Mouse (Mus musculus): ENCODE measurements around the gene Gm4737. TPM values are rescaled to one million over a fixed set of nuclear protein-coding genes. Genes with fewer than 3 reads are reported as not detected.
"Not testable (repeated sequence)": the region's sequence is repeated elsewhere in the genome, so short reads cannot be mapped to it uniquely, and the experiment has no call there.

Gene Gm4737
- total RNA-seq (2021): 10 to 100 TPM; 10.2 to 15.4 TPM
- long read RNA-seq, experiment 1, partial matches to known transcripts: 0 of 3 reads
- long read RNA-seq, experiment 1, other reads (novel, unspliced or antisense): 0 of 3 reads
- long read RNA-seq, experiment 2, partial matches to known transcripts: 0 of 2 reads
- long read RNA-seq, experiment 2, other reads (novel, unspliced or antisense): 0 of 2 reads

GRCm38 (mm10) chr16:46154832-46155231 lies at the start of gene Gm4737:
TSS of gene Gm4737 (minus strand) at chr16:46155077.
- not testable (repeated sequence) for DNase-seq

DNA sequence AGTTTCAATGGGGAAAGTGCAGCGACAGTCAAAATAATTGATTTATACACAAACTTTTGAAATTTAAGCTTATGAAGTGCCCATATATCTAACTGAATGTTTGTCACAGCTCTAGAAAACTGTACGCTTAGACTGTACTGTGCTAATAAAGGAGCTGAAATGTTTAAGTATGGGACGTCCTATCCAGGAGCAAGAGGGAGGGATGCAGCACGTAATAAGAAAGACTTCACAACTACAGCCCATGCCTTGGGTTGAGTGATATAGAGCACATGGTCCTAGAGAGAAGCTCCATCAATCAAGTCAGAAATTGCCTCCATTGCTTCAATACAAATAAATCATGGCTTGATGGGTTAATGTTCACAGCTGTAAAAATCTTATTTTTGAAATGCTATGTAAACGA lies 40.9 kb upstream of the Gm4737 start:
- DNase-seq: no peak

DNA sequence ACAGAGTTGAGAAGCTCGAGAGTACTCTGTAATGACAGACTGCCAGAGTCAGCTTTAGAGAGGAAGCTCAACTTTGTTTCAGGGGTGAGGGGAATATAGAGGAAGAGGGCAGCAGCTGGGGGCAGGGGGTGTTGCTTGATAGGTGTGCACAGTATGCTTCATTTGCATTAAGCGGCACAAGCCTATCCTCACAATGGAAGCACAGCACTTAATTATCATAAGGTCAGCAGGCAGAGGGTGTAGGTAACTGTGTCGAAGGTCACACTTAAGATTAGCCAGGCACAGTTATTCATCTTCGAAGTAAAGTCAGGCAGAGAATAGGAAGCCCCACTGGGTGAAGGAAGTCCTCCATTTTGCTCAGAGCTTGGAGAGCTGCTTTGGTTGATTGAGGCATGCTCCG lies 28.2 kb upstream of the Gm4737 start:
- no peak for DNase-seq

DNA sequence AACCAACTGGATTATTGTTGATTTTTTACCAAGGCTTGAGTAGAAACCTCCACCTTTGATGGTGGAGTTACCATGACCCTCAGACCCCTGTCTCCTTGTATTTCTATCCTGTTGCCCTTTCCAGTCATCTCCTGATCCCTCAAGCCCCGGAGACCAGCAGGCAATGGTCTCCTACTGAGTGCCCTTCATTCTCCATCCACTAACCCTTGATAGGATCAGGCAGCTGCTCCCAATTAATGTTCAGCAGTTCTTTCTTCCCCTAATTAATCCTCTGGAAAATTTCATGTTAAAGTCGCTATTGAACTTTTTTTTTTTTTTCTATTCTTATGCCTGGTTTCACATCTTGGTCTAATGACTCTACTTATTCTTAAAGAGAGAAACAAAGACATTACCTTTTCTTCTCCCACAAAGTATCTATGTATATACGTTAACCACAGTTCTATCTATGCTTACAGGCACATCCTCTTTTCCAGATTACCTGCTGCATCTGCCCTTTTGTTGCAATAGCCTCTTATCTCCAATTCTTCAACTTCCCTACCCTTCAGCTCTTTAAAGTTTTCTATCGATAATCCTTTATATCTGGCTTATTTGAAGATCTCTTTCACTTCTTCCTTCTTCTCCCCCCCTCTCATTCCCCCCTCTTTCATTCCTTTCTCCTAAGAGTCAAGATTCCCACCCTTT lies 23.4 kb upstream of the Gm4737 start:
- no peak for DNase-seq

DNA sequence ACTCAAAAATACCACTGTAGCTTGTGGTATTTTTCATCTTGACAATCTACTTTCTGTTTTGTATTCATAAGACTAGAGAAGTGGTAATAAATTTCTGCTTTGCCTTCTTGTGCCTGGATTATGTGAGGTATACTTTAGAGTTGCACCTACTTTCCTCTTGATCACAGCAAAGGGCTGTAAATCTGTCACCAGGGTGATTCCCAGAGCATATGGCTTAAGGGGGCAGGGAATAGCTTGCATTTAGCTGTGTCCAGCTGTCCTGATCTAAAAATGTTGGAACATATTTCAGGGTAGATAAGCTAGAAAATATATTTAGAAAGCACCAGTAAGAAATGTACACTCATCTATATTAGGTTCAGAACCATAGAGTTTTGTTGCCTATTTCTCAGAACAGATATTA lies 18.2 kb upstream of the Gm4737 start:
- DNase-seq: no peak

DNA sequence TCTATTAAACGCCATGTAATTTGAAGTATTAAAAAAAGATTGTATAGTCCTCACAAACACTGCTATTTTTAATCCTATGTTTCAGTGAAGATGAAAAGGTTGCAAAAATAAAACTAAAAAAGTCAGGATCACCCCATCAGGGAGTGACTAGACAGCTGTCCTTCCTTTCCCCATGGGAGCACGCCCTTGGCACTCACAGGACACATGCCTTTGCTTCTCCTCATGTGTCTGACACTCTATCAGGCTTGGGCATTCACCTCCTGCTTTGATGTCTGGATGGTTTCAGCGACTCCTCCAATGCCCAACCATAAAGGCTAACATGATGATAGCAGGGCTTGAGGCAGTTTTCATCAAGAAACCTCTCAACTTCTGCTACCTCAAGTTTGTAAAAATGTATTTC lies 12.1 kb upstream of the Gm4737 start:
- DNase-seq: no peak

DNA sequence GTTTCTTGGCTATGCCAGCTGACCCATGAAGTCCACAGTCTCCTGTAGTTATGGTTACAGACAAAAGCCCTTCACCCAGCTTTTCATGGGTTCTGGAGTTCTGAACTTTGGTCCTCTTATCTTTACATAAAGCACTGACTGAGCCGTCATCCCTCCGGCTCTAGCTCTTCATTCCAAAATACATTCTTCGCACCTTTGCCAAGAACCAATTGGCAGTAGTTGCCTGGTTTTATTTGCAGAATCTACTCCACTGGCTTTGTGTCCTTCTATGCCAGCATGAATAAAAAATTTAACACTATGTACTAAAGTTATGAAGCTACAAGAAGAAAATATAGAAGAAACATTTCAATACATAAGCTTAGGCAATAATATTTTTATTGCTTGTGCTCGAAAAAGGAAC lies 10.4 kb upstream of the Gm4737 start:
- DNase-seq: peak; percentile 11 to 26

GRCm38 (mm10) chr16:46151141-46151540 lies 3.7 kb downstream of the Gm4737 start:
- no peak for DNase-seq

GRCm38 (mm10) chr16:46148661-46149341 lies 6.1 kb downstream of the Gm4737 start:
- no peak for DNase-seq

- peak in 1 of 2 experiments; percentile 7 for DNase-seq
Observed at GRCm38 (mm10) chr16:46146962-46147361, 7.9 kb downstream of the Gm4737 start.

DNA sequence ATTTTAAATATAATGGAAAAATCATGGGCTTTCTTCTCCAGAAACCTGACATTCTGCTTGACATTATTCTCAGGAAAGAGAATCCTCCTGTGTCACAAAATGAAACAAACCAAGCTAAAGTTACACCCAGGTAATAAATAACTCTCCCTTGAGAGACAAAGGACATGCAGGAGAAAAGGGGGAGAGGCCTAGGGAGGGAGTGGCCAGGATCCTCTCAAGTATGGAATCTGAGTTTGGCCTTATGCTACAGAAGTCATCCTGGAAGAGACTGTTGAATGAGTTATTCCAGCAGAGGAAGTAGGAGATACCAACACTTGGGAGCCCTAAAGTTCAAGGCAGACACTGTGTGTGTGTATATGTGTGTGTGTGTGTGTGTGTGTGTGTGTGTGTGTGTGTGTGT lies 32.6 kb downstream of the Gm4737 start:
- no peak for DNase-seq

DNA sequence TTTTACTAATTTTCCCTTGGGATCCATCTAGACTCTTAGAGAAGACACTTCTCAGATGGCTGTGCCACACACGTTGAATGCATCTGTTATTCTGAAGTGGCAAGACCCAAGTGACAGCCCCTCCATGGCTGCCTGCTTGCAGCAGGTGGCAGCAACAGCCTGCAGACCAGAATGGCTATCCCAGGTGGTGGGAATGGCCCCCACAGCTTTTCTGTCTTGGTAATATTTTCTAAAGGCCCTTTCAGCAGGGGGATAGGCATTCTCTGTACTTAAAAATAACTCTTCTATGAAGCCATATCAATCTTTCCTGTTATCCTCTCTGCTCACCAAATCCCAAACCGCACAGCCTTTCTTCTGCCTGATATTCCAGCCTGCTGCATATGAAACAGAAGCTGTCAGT lies 33.5 kb downstream of the Gm4737 start:
- peak in 1 of 2 experiments; percentile 11 for DNase-seq

- DNase-seq: no peak
Observed at GRCm38 (mm10) chr16:46120607-46121006, 34.3 kb downstream of the Gm4737 start.

DNA sequence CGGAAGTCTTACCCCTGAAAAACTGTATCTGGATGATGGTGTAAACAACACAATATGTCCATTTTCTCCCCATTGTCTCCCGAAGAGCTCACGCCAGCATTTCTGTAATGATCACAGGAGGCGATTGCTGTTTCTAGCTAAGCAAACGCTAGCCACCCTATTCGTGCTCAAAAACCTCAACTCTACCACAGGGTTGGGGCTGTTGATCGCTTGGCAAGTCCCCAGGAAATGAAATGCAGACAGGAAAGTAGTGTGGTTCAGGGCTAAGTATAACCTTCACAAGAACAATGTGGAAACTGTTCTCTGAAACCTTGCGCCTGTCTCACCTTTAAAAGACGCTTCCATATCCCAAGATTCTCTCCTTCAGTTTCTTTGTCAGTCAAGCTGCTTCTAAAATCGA lies 34.9 kb downstream of the Gm4737 start, which contains the start of gene Cd96:
Cd96 (minus strand) TSS at position 232 of the 400 bp plus-strand sequence.
- peak in 1 of 2 experiments; percentile 6 for DNase-seq

DNA sequence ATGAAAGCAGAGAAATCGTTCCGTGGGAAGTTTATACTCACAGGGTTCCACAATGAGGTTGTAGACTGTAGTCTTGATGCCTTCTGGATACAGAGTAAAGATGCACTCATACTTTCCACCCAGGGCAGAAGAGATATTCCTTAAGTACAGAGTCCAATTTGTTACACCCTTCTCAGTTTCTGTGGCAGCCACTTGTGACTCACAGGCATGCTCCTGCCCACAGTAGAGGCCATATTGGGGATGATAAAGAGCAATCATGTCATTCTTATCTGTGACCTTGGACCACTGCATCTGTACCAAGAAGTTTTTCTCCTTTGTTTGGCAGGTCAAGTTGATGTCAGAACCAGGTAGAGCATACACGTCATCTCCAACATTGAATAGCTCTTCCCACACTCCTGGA lies 37.2 kb downstream of the Gm4737 start:
- DNase-seq: no peak

DNA sequence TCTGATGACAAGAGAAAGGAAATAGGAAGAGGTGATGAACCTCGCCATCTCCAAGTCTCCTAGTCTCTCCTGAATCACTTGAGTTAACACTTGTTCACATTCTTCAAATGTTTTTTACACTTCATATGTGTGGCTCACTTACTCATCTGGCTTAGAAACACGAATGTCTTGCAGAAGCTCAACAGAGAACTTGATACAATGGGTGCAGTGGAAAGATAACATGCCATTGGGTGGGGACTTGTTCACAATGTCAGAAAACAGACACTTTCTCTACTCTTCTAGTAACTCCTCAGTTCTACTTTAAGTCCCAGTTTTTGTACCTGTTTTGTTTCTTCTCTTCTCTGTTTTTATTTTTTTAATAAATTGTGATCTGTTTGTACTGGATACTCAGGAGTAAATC lies 40.1 kb downstream of the Gm4737 start:
- DNase-seq: no peak

DNA sequence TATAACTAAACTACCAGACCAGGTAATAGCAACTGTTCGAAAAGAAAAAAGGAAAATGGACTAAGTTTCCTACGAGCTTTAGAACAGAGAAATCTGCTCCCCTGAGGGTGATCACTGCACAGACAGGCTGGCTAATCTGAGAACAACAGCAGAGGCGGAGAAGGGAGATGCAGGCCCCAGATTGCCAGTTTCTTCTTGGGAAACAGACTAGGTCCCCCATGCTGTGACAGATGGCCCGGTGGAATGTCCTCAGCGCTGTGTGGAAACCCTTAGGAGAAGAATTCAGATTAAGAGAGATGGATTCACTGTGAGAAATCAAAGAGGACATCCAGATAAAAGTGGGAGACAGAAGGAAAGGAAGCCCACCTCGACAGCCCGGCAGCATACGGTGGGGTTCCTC lies 45.3 kb downstream of the Gm4737 start:
- DNase-seq: no peak

DNA sequence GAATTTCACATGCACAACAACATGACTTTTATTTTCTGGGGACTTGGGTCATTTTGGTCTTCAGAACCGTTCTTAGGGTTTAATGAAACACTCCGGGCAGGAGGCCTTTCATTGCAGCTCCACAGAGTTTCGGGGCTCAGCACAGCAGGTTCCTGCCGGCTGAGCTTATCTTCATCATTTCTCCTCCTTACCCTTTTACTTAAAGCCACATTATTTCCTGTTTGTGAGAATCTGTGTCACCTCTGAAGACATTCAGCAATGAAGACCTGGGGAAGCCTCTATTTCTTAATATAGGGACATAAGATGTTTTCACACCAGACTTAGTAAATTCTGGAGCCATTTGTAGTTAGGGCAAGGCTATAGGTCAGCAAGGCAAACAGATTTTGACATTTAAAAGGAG lies 47.4 kb downstream of the Gm4737 start:
- DNase-seq: no peak

DNA sequence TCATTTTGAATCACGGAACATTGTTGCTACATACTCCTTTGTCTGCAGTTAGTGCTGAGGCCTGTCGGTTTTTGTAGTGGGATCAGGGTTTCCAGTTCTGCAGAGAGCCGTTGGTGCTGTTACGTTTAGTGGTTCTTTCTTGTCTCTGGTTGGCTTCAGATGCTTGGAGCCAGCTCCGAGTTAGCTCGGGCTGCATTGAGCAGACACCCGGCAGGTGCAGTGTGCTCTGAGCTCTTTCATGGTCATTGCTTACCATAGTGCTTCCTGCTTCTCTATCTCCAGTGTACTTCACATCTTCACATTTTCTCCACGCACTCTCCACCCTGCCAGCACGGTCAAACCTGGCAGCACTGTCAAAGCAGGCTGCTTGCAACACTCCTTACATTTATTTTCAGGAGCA lies 50.4 kb downstream of the Gm4737 start:
- no peak for DNase-seq

All from heart, adult 18-20 months (tissue).